Mouse (Mus musculus) neural tube, embryonic 11.5 days (tissue): ENCODE measurements around the gene Adam22. TPM values are rescaled to one million over a fixed set of nuclear protein-coding genes. Genes with fewer than 3 reads are reported as not detected.
"Not testable (repeated sequence)": the region's sequence is repeated elsewhere in the genome, so short reads cannot be mapped to it uniquely, and the experiment has no call there.

Experiments
- ATAC-seq: fragments of 200-750 bp; cut with Nextera tagmentation; 2 replicates; pipeline ENCODE4 v1.8.0; 2017; ENCODE audit warnings: moderate number of reproducible peaks, mild to moderate bottlenecking, moderate TSS enrichment, moderate library complexity; ENCODE audit not compliant: insufficient read depth, low FRiP score, low TSS enrichment
- DNase-seq: peaks from one replicate; pipeline ENCODE4 v3.0.0-alpha.2; 2015; ENCODE audit warnings: low spot score
- H3K27ac ChIP-seq: fragments of 300-500 bp; sonication (generic); 2 replicates; pipeline ENCODE4 v1.5.1; 2014; ENCODE audit warnings: low read depth, mild to moderate bottlenecking, low read length
- H3K27me3 ChIP-seq: fragments of 300-500 bp; sonication (generic); 2 replicates; pipeline ENCODE4 v1.6.1; 2014; ENCODE audit warnings: mild to moderate bottlenecking, low read length, mixed read lengths; ENCODE audit not compliant: control insufficient read depth, insufficient read depth
- H3K36me3 ChIP-seq: fragments of 300-500 bp; sonication (generic); 2 replicates; pipeline ENCODE4 v1.6.1; 2014; ENCODE audit warnings: mild to moderate bottlenecking, low read length, moderate library complexity, mixed read lengths; ENCODE audit not compliant: control insufficient read depth, insufficient read depth
- H3K4me1 ChIP-seq: fragments of 300-500 bp; sonication (generic); 2 replicates; pipeline ENCODE4 v1.6.1; 2014; ENCODE audit warnings: low read length, mixed read lengths; ENCODE audit not compliant: control insufficient read depth, insufficient read depth
- H3K4me2 ChIP-seq: fragments of 300-500 bp; sonication (generic); 2 replicates; pipeline ENCODE4 v1.6.1; 2014; ENCODE audit warnings: low read depth, mild to moderate bottlenecking, moderate library complexity
- H3K4me3 ChIP-seq: fragments of 300-500 bp; sonication (generic); 2 replicates; pipeline ENCODE4 v1.5.1; 2014; ENCODE audit warnings: low read depth, low read length
- H3K9ac ChIP-seq: fragments of 300-500 bp; sonication (generic); 2 replicates; pipeline ENCODE4 v1.6.1; 2014; ENCODE audit warnings: mild to moderate bottlenecking, low read length
- H3K9me3 ChIP-seq: fragments of 300-500 bp; sonication (generic); 2 replicates; pipeline ENCODE4 v1.6.1; 2016; ENCODE audit warnings: low read length; ENCODE audit not compliant: control insufficient read depth
- WGBS: fragments of 180-500 bp; shearing (Covaris S2); extraction: QIAGEN DNeasy Blood & Tissue Kit; methylation state at CpG from one replicate; pipeline ENCODE4 v1.1.7; 2014; 5-methylcytosine and 5-hydroxymethylcytosine counted together
- polyA plus RNA-seq: library from polyadenylated mRNA; unstranded; fragments of >200 nt; fragmentation: Nextera tagmentation; extraction: Ambion mirVana; gene quantifications from 2 replicates; pipeline ENCODE4 v1.2.1, GENCODE M21; 2014

Gene Adam22
- polyA plus RNA-seq, 1 experiment from 2014 or later, result 15.9 TPM

DNA sequence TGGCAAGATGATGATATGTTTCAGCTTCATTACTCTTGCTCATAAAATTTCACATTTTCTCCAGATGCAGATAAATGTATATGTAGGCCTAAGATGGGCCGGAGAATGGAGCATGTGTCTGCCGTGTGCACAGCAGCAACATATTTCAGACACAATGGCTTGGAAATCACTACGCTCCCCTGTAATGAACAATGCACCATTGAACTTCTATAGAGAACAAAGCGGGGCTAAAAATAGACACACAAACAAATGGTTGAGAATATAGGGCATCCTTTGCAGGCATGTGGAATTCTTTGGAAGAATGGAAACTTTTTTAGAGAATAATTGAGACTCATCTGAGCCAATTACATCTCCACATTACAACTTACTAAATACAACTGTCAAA, 143.6 kb downstream of the Adam22 start:
- Histone ChIP-seq H3K4me1 (no peaks in the 10 kb centered on the region), H3K4me3 (no peak overlapping the region), H3K9ac (no peak overlapping the region), H3K4me2 (no peak overlapping the region), H3K9me3 (no peaks in the 10 kb centered on the region), H3K27me3 (no peaks in the 10 kb centered on the region), H3K36me3 (no peaks in the 10 kb centered on the region), H3K27ac (no peak overlapping the region)
- ATAC-seq (no peak), DNase-seq (no peak)
- 64% methylated on average over 4 of the region's 4 CpGs for WGBS

GRCm38 (mm10) chr5:8223597-8224320, 144.2 kb downstream of the Adam22 start:
- H3K36me3 ChIP-seq, result no peaks in the 10 kb centered on the region
- no peak overlapping the region for H3K27ac ChIP-seq
- no peaks in the 10 kb centered on the region for H3K4me1 ChIP-seq
- no peak overlapping the region for H3K4me3 ChIP-seq
- H3K27me3 ChIP-seq, result no peaks in the 10 kb centered on the region
- H3K9me3 ChIP-seq, result no peaks in the 10 kb centered on the region
- no peak overlapping the region for H3K4me2 ChIP-seq
- ATAC-seq (no peak), DNase-seq (no peak)
- WGBS, result 79% methylated on average over 8 of the region's 8 CpGs
- no peak overlapping the region for H3K9ac ChIP-seq

- Histone ChIP-seq H3K9me3 (no peaks in the 10 kb centered on the region), H3K9ac (no peak overlapping the region), H3K27ac (no peak overlapping the region), H3K36me3 (no peaks in the 10 kb centered on the region), H3K4me3 (no peak overlapping the region), H3K4me2 (no peak overlapping the region), H3K4me1 (no peaks in the 10 kb centered on the region), H3K27me3 (no peaks in the 10 kb centered on the region)
- 85% methylated on average over 5 of the region's 5 CpGs for WGBS
- ATAC-seq (no peak), DNase-seq (no peak)
These were observed 146.3 kb downstream of the Adam22 start for GRCm38 (mm10) chr5:8221630-8222029.

DNA sequence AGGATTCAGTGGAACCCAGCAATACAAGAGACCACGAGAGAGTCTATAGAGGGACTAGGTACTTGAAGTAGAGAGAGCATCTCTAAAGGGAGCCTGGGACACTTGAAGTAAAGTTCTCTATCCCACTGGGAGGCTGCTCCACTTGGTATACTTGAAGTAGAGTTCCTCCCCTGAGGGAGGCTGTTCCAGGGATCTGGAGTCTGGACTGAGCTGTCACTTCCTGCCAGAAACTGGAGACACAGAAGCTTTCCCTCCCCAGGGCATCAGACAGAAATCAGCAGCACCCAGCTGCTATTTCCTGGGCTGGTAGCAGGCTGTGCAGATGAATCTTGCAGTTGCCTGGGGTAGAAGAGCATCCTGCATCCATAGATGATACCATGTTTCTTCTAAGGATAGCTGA, 152.1 kb downstream of the Adam22 start:
- Histone ChIP-seq H3K9ac (no peak overlapping the region), H3K4me1 (no peaks in the 10 kb centered on the region), H3K27ac (no peak overlapping the region), H3K4me2 (no peak overlapping the region), H3K36me3 (no peaks in the 10 kb centered on the region), H3K27me3 (no peaks in the 10 kb centered on the region), H3K9me3 (no peaks in the 10 kb centered on the region), H3K4me3 (no peak overlapping the region)
- DNase-seq, result no peak
- ATAC-seq, result no peak
- WGBS, result 77% methylated on average over 1 of the region's 1 CpGs

DNA sequence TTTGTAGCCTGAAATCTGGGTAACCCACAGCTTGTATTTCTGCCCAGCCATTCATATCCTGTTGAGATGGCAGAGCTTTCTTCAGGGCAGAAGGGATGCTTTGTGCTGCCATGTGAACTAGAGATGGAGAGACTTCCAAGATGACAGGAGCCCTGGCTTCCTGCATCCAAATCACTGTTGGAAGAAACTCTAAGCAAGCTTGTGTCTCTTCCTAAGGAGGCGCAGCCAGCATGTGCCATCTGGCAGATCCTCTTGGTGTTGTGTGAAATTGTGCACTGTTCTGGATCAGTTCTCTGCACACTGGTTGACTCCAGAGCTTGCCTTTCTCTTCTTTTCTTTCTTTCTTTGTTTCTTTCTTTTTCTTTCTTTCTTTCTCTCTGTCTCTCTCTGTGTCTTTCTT, 183.0 kb downstream of the Adam22 start:
- not testable (repeated sequence) for H3K9ac ChIP-seq, H3K27me3 ChIP-seq, H3K4me3 ChIP-seq, H3K27ac ChIP-seq, H3K4me2 ChIP-seq, H3K4me1 ChIP-seq, ATAC-seq, H3K9me3 ChIP-seq, H3K36me3 ChIP-seq, DNase-seq
- 84% methylated on average over 1 of the region's 1 CpGs for WGBS

- H3K4me2 ChIP-seq, result no peak overlapping the region
- no peak overlapping the region for H3K9ac ChIP-seq
- no peak overlapping the region for H3K27ac ChIP-seq
- H3K4me1 ChIP-seq, result no peaks in the 10 kb centered on the region
- no peak for ATAC-seq
- no peaks in the 10 kb centered on the region for H3K36me3 ChIP-seq
- no peak overlapping the region for H3K4me3 ChIP-seq
- no peaks in the 10 kb centered on the region for H3K27me3 ChIP-seq
- no peaks in the 10 kb centered on the region for H3K9me3 ChIP-seq
- DNase-seq, result no peak
- WGBS, result 91% methylated on average over 1 of the region's 1 CpGs
These were observed 187.3 kb downstream of the Adam22 start for GRCm38 (mm10) chr5:8180646-8181045.

DNA sequence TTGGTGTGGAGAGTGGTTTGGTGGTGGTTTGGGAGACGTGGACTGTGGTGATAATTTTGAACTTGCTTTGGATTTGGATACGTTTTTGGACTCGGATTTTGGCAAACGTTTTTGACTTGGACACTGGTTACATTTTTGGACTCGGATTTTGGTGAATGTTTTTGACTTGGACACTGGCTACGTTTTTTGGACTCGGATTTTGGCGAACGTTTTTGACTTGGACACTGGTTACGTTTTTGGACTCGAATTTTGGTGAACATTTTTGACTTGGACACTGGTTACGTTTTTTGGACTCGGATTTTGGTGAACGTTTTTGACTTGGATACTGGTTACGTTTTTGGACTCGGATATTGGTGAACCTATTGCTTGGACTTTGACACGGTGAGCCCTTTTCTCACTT, 189.8 kb downstream of the Adam22 start:
- no peak for DNase-seq
- Histone ChIP-seq H3K36me3 (no peaks in the 10 kb centered on the region), H3K27me3 (no peaks in the 10 kb centered on the region), H3K9ac (no peak overlapping the region), H3K4me3 (no peak overlapping the region), H3K27ac (no peak overlapping the region), H3K9me3 (no peaks in the 10 kb centered on the region), H3K4me1 (no peaks in the 10 kb centered on the region), H3K4me2 (no peak overlapping the region)
- no peak for ATAC-seq
- WGBS, result 93% methylated on average over 17 of the region's 17 CpGs

GRCm38 (mm10) chr5:8164773-8165172, 203.2 kb downstream of the Adam22 start:
- ATAC-seq, result no peak
- Histone ChIP-seq H3K4me2 (no peak overlapping the region), H3K9me3 (no peaks in the 10 kb centered on the region), H3K36me3 (no peaks in the 10 kb centered on the region), H3K4me3 (no peak overlapping the region), H3K4me1 (no peaks in the 10 kb centered on the region), H3K9ac (no peak overlapping the region), H3K27ac (no peak overlapping the region), H3K27me3 (no peaks in the 10 kb centered on the region)
- DNase-seq, result no peak
- WGBS, result 66% methylated on average over 4 of the region's 4 CpGs

DNA sequence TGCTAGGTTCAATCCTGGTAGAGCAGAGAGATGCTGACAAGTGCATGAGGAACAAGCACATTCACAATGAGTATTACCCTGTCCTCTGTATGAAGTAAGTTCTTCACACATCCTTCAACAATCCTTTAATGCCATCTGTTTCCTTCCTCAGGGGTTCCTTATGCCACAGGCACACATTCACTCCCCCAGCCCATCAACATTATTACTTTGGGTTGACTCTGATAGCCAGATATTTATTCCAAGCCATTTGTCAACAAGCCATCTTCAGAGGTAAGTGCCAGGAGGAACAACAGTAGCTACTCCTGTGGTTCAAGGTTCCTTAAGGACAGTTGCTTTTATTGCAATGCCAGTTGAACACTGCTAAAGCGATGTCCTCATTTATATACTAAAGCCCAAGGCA, 216.3 kb downstream of the Adam22 start:
- Histone ChIP-seq H3K27me3 (no peaks in the 10 kb centered on the region), H3K27ac (no peak overlapping the region), H3K4me2 (no peak overlapping the region), H3K4me3 (no peak overlapping the region), H3K4me1 (no peaks in the 10 kb centered on the region), H3K9ac (no peak overlapping the region), H3K9me3 (no peaks in the 10 kb centered on the region), H3K36me3 (no peaks in the 10 kb centered on the region)
- DNase-seq, result no peak
- 89% methylated on average over 1 of the region's 1 CpGs for WGBS
- no peak for ATAC-seq
